Mouse (Mus musculus): ENCODE measurements around the gene Slc4a2. TPM values are rescaled to one million over a fixed set of nuclear protein-coding genes. Genes with fewer than 3 reads are reported as not detected.
A peak's percentile ranks its signal among the peaks of the same experiment; 100 is the strongest.

The Slc4a2 gene
- 51.4 and 90.6 TPM in 2 replicates for polyA plus RNA-seq (2012; rRNA removed)

- Histone ChIP-seq H3K36me3 (ENCODE audit: control insufficient read depth, insufficient read depth, low read length) (peaks cover 5% of the 10 kb centered on the region; the same call in 1 of the 2 replicates), H3K27me3 (ENCODE audit: control insufficient read depth, insufficient read depth, low read length) (no peaks in the 10 kb centered on the region), H3K4me1 (ENCODE audit: control insufficient read depth, insufficient read depth, insufficient read length, low read length) (peaks cover 26% of the 10 kb centered on the region), H3K4me3 (ENCODE audit: low read depth, low read length) (peak within 1 kb of the TSS; percentile 73), H3K27ac (ENCODE audit: insufficient read depth, low read depth, low read length) (peak within 1 kb of the TSS; percentile 97)
- WGBS, result under 1% methylated on average over 46 of the region's 46 CpGs
- TF ChIP-seq POLR2A (IDR thresholded peaks at IDR 0.05; ENCODE audit: low read depth, low read length) (peak; percentile 89), CTCF (IDR thresholded peaks at IDR 0.05; ENCODE audit: extremely low read depth, insufficient read length, insufficient replicate concordance, low read depth, low read length) (0 out of 2 replicates have a peak, but pooled peaks have one; percentile 22)
Observed at GRCm38 (mm10) chr5:24423129-24424003, at the start of gene Slc4a2, which contains the start of gene Cdk5. Gene Slc4a2 (plus strand): TSS chr5:24423837. Gene Cdk5 (minus strand): TSS chr5:24423530.

GRCm38 (mm10) chr5:24374216-24374615, 49.4 kb upstream of the Slc4a2 start:
- H3K27me3 ChIP-seq (ENCODE audit: control insufficient read depth, insufficient read depth, low read length), result no peaks in the 10 kb centered on the region
- no peak overlapping the region for H3K4me3 ChIP-seq (ENCODE audit: low read depth, low read length)
- TF ChIP-seq POLR2A (IDR thresholded peaks at IDR 0.05; ENCODE audit: low read depth, low read length), result no peak
- no peak for TF ChIP-seq CTCF (IDR thresholded peaks at IDR 0.05; ENCODE audit: extremely low read depth, insufficient read length, insufficient replicate concordance, low read depth, low read length)
- H3K4me1 ChIP-seq (ENCODE audit: control insufficient read depth, insufficient read depth, insufficient read length, low read length), result no peaks in the 10 kb centered on the region
- no peak overlapping the region for H3K27ac ChIP-seq (ENCODE audit: insufficient read depth, low read depth, low read length)
- 34% methylated on average over 6 of the region's 6 CpGs for WGBS
- no peaks in the 10 kb centered on the region for H3K36me3 ChIP-seq (ENCODE audit: control insufficient read depth, insufficient read depth, low read length)

- no peaks in the 10 kb centered on the region for H3K4me1 ChIP-seq (ENCODE audit: control insufficient read depth, insufficient read depth, insufficient read length, low read length)
- H3K4me3 ChIP-seq (ENCODE audit: low read depth, low read length), result no peak overlapping the region
- no peak for TF ChIP-seq CTCF (IDR thresholded peaks at IDR 0.05; ENCODE audit: extremely low read depth, insufficient read length, insufficient replicate concordance, low read depth, low read length)
- no peak for TF ChIP-seq POLR2A (IDR thresholded peaks at IDR 0.05; ENCODE audit: low read depth, low read length)
- WGBS, result 57% methylated on average over 7 of the region's 7 CpGs
- H3K27me3 ChIP-seq (ENCODE audit: control insufficient read depth, insufficient read depth, low read length), result no peaks in the 10 kb centered on the region
- H3K36me3 ChIP-seq (ENCODE audit: control insufficient read depth, insufficient read depth, low read length), result no peaks in the 10 kb centered on the region
- no peak overlapping the region for H3K27ac ChIP-seq (ENCODE audit: insufficient read depth, low read depth, low read length)
Observed at GRCm38 (mm10) chr5:24374666-24375328, 48.8 kb upstream of the Slc4a2 start.

- Histone ChIP-seq H3K27me3 (ENCODE audit: control insufficient read depth, insufficient read depth, low read length) (no peaks in the 10 kb centered on the region), H3K4me1 (ENCODE audit: control insufficient read depth, insufficient read depth, insufficient read length, low read length) (peaks cover 6% of the 10 kb centered on the region; the same call in 1 of the 2 replicates), H3K36me3 (ENCODE audit: control insufficient read depth, insufficient read depth, low read length) (no peaks in the 10 kb centered on the region), H3K27ac (ENCODE audit: insufficient read depth, low read depth, low read length) (no peak overlapping the region), H3K4me3 (ENCODE audit: low read depth, low read length) (no peak overlapping the region)
- TF ChIP-seq CTCF (IDR thresholded peaks at IDR 0.05; ENCODE audit: extremely low read depth, insufficient read length, insufficient replicate concordance, low read depth, low read length) (no peak), POLR2A (IDR thresholded peaks at IDR 0.05; ENCODE audit: low read depth, low read length) (no peak)
- 78% methylated on average over 2 of the region's 2 CpGs for WGBS
Observed at GRCm38 (mm10) chr5:24378700-24379099, 44.9 kb upstream of the Slc4a2 start.

- Histone ChIP-seq H3K4me3 (ENCODE audit: low read depth, low read length) (no peak overlapping the region), H3K27ac (ENCODE audit: insufficient read depth, low read depth, low read length) (no peak overlapping the region), H3K4me1 (ENCODE audit: control insufficient read depth, insufficient read depth, insufficient read length, low read length) (peaks cover 10% of the 10 kb centered on the region; the same call in 1 of the 2 replicates), H3K36me3 (ENCODE audit: control insufficient read depth, insufficient read depth, low read length) (no peaks in the 10 kb centered on the region), H3K27me3 (ENCODE audit: control insufficient read depth, insufficient read depth, low read length) (no peaks in the 10 kb centered on the region)
- TF ChIP-seq POLR2A (IDR thresholded peaks at IDR 0.05; ENCODE audit: low read depth, low read length) (no peak), CTCF (IDR thresholded peaks at IDR 0.05; ENCODE audit: extremely low read depth, insufficient read length, insufficient replicate concordance, low read depth, low read length) (no peak)
- 68% methylated on average over 4 of the region's 4 CpGs for WGBS
Observed at GRCm38 (mm10) chr5:24379501-24379900, 44.1 kb upstream of the Slc4a2 start.

- H3K4me1 ChIP-seq (ENCODE audit: control insufficient read depth, insufficient read depth, insufficient read length, low read length), result peaks cover 10% of the 10 kb centered on the region; the same call in 1 of the 2 replicates
- H3K36me3 ChIP-seq (ENCODE audit: control insufficient read depth, insufficient read depth, low read length), result no peaks in the 10 kb centered on the region
- 82% methylated on average over 4 of the region's 4 CpGs for WGBS
- H3K27me3 ChIP-seq (ENCODE audit: control insufficient read depth, insufficient read depth, low read length), result no peaks in the 10 kb centered on the region
- TF ChIP-seq CTCF (IDR thresholded peaks at IDR 0.05; ENCODE audit: extremely low read depth, insufficient read length, insufficient replicate concordance, low read depth, low read length) (no peak), POLR2A (IDR thresholded peaks at IDR 0.05; ENCODE audit: low read depth, low read length) (no peak)
- no peak overlapping the region for H3K4me3 ChIP-seq (ENCODE audit: low read depth, low read length)
- H3K27ac ChIP-seq (ENCODE audit: insufficient read depth, low read depth, low read length), result no peak overlapping the region
Observed at GRCm38 (mm10) chr5:24380499-24380898, 43.1 kb upstream of the Slc4a2 start.

GRCm38 (mm10) chr5:24381486-24381885, 42.2 kb upstream of the Slc4a2 start:
- 62% methylated on average over 6 of the region's 6 CpGs for WGBS
- no peak for TF ChIP-seq POLR2A (IDR thresholded peaks at IDR 0.05; ENCODE audit: low read depth, low read length)
- no peak for TF ChIP-seq CTCF (IDR thresholded peaks at IDR 0.05; ENCODE audit: extremely low read depth, insufficient read length, insufficient replicate concordance, low read depth, low read length)

More at GRCm38 (mm10) chr5:24381486-24381885, 42.2 kb upstream of the Slc4a2 start:
- H3K36me3 ChIP-seq (ENCODE audit: control insufficient read depth, insufficient read depth, low read length), result no peaks in the 10 kb centered on the region
- peaks cover 10% of the 10 kb centered on the region; the same call in 1 of the 2 replicates for H3K4me1 ChIP-seq (ENCODE audit: control insufficient read depth, insufficient read depth, insufficient read length, low read length)
- H3K27me3 ChIP-seq (ENCODE audit: control insufficient read depth, insufficient read depth, low read length), result no peaks in the 10 kb centered on the region
- H3K4me3 ChIP-seq (ENCODE audit: low read depth, low read length), result no peak overlapping the region
- no peak overlapping the region for H3K27ac ChIP-seq (ENCODE audit: insufficient read depth, low read depth, low read length)
